Mouse (Mus musculus) heart, postnatal 0 days (tissue): ENCODE data around the gene Akt3. TPM values are rescaled to one million over a fixed set of nuclear protein-coding genes. Genes with fewer than 3 reads are reported as not detected.
A peak's percentile ranks its signal among the peaks of the same experiment; 100 is the strongest.

Experiments used
- ATAC-seq: fragments of 200-750 bp; cut with Nextera tagmentation; 2 replicates; pipeline ENCODE4 v1.8.0; 2017; ENCODE audit warnings: low read depth, moderate number of reproducible peaks, moderate library complexity; ENCODE audit not compliant: insufficient read depth
- DNase-seq: peaks from one replicate; pipeline ENCODE4 v3.0.0-alpha.2; 2016; ENCODE audit warnings: low spot score
- H3K27ac ChIP-seq: fragments of 300-500 bp; sonication (generic); 2 replicates; pipeline ENCODE4 v1.5.1; 2014; ENCODE audit warnings: low read depth, mild to moderate bottlenecking
- H3K27me3 ChIP-seq: fragments of 300-500 bp; sonication (generic); 2 replicates; pipeline ENCODE4 v1.6.1; 2014; ENCODE audit warnings: low read length, mixed read lengths; ENCODE audit not compliant: control insufficient read depth, insufficient read depth
- H3K36me3 ChIP-seq: fragments of 300-500 bp; sonication (generic); replicated peaks from 2 replicates; pipeline ENCODE4 v1.6.1; 2014; ENCODE audit warnings: low read length, mixed read lengths; ENCODE audit not compliant: control insufficient read depth, insufficient read depth
- H3K4me1 ChIP-seq: fragments of 300-500 bp; sonication (generic); 2 replicates; pipeline ENCODE4 v1.6.1; 2014; ENCODE audit warnings: antibody characterized with exemption; ENCODE audit not compliant: control insufficient read depth, insufficient read depth
- H3K4me2 ChIP-seq: fragments of 300-500 bp; sonication (generic); 2 replicates; pipeline ENCODE4 v1.6.1; 2014; ENCODE audit warnings: low read depth, mild to moderate bottlenecking, low read length, moderate library complexity
- H3K4me3 ChIP-seq: fragments of 300-500 bp; sonication (generic); 2 replicates; pipeline ENCODE4 v1.5.1; 2014; ENCODE audit warnings: low read depth, low read length
- H3K9ac ChIP-seq: fragments of 300-500 bp; sonication (generic); replicated peaks from 2 replicates; pipeline ENCODE4 v1.6.1; 2014; ENCODE audit warnings: low read depth, low read length, mixed read lengths
- H3K9me3 ChIP-seq: fragments of 300-500 bp; sonication (generic); replicated peaks from 2 replicates; pipeline ENCODE4 v1.6.1; 2016; ENCODE audit warnings: low read length; ENCODE audit not compliant: control insufficient read depth
- CTCF ChIP-seq: IDR thresholded peaks from 2 replicates; pipeline ENCODE4 v1.5.1; 2016; ENCODE audit warnings: antibody characterized with exemption, control low read depth, low read depth
- EP300 ChIP-seq: IDR thresholded peaks from 2 replicates; pipeline ENCODE4 v1.6.1; 2016; ENCODE audit warnings: antibody characterized with exemption, low read depth
- WGBS: fragments of 180-500 bp; shearing (Covaris S2); extraction: QIAGEN DNeasy Blood & Tissue Kit; methylation state at CpG from one replicate; pipeline ENCODE4 v1.1.7; 2014; 5-methylcytosine and 5-hydroxymethylcytosine counted together
- polyA plus RNA-seq: library from polyadenylated mRNA; unstranded; fragments of >200 nt; fragmentation: Nextera tagmentation; extraction: Ambion mirVana; gene quantifications from 2 replicates; pipeline ENCODE4 v1.2.1, GENCODE M21; 2015
- total RNA-seq: library from RNA; depleted of rRNA; stranded (reverse); fragments of >200 nt; gene quantifications from 2 replicates; pipeline ENCODE4 v1.2.3, GENCODE M21; 2014; ENCODE audit warnings: low replicate concordance

Gene Akt3
- total and polyA plus RNA-seq, 2 experiments from 2014 or later, result 2.6 to 9.9 TPM

DNA sequence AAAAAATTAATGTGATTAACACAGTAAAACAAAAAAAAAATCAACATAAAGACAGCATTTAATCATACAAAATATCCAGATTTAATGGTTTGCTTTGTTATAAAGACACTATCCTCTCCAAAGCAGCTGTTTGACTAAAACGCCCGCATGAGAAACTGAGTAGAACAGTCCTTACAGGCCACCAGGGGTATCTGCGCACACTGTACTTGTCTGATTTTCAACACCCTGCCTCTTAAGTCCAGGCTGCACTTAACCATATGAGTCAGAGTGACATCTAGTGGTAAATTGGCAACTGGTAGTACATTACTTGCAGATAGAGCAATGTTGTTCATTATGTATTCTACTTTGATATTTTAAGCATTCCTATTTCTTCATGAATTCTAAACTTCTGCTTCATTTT lies 69.3 kb downstream of the Akt3 start:
- DNase-seq, result peak; percentile 93
- no peaks in the 10 kb centered on the region for H3K36me3 ChIP-seq
- peak; percentile 85 for ATAC-seq
- no peak overlapping the region for H3K4me3 ChIP-seq
- TF ChIP-seq EP300, result no peak
- peak; percentile 90 for TF ChIP-seq CTCF
- no peaks in the 10 kb centered on the region for H3K9me3 ChIP-seq
- WGBS, result 8% methylated on average over 3 of the region's 3 CpGs
- H3K4me1 ChIP-seq, result no peaks in the 10 kb centered on the region
- no peak overlapping the region for H3K9ac ChIP-seq
- H3K27ac ChIP-seq, result no peak overlapping the region
- H3K4me2 ChIP-seq, result no peak overlapping the region
- H3K27me3 ChIP-seq, result no peaks in the 10 kb centered on the region

DNA sequence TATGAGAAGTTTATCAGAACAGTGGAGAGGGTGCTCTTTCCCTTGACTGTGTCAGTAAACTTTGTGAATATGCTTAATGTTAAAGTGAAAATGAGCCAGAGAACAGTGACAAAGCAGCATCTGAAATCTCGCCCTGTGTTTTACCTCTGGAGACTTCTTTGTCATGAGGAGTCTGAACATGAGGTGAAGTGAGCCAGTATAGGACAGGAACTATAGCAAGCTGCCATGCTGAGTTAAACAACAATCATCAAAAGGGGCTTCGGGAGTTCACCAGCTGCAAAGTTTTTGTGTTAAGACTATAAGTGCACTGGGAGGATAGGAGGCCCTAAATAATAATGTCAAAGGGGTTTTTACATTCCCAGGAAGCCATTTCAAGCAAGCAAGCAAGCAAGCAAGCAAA lies 71.3 kb downstream of the Akt3 start:
- Histone ChIP-seq H3K27me3 (no peaks in the 10 kb centered on the region), H3K4me1 (no peaks in the 10 kb centered on the region), H3K9me3 (no peaks in the 10 kb centered on the region), H3K4me3 (no peak overlapping the region), H3K4me2 (no peak overlapping the region), H3K27ac (no peak overlapping the region), H3K9ac (no peak overlapping the region), H3K36me3 (no peaks in the 10 kb centered on the region)
- DNase-seq, result no peak
- ATAC-seq, result no peak
- TF ChIP-seq CTCF, result no peak
- no peak for TF ChIP-seq EP300
- WGBS, result 75% methylated on average over 2 of the region's 2 CpGs

DNA sequence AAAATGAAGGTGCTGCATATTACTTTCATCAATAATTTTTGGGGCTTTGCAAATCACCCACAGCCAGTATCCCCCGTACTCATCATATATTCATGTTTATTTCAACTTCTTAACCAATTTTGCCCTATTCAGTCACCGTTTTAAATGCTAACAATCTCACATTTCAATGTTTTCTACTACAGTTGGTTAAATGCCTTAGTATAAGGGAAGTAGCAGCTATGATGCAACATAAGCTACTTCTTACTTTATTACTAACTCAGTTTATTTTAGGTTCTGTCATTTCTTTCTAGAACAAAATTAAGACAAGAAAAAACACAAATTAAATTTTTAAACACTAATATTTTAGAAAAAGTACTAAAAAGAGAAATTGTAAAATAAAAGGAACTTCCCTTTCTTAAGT lies 78.4 kb downstream of the Akt3 start:
- no peaks in the 10 kb centered on the region for H3K9me3 ChIP-seq
- H3K27ac ChIP-seq, result no peak overlapping the region
- TF ChIP-seq CTCF, result no peak
- no peak for TF ChIP-seq EP300
- H3K36me3 ChIP-seq, result no peaks in the 10 kb centered on the region
- H3K9ac ChIP-seq, result no peak overlapping the region
- H3K27me3 ChIP-seq, result no peaks in the 10 kb centered on the region
- no peak overlapping the region for H3K4me3 ChIP-seq
- ATAC-seq (no peak), DNase-seq (no peak)
- peaks cover 10% of the 10 kb centered on the region for H3K4me1 ChIP-seq
- 87% methylated on average over 2 of the region's 2 CpGs for WGBS
- H3K4me2 ChIP-seq, result no peak overlapping the region

DNA sequence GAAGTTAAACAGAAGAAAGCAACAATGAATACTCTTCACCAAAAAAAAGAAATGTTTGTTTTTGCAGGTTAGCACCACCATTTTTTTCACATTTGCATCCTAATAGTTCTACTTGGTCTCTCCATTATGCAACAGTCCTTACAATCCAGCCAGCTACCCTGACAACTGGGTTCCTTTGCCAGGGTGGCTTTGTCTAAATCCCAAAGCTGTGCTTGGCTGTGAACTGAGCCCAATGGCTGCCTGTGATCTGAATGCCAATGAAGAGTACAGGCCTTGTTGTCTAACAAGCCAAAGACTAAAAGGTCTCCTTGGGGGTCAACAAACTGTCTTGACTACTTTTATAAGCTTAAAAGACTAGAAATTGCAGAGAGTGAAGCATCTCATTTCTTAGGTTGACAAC lies 82.6 kb downstream of the Akt3 start:
- peaks cover 10% of the 10 kb centered on the region for H3K4me1 ChIP-seq
- no peak for ATAC-seq
- TF ChIP-seq EP300 (no peak), CTCF (no peak)
- no peaks in the 10 kb centered on the region for H3K36me3 ChIP-seq
- no peak overlapping the region for H3K27ac ChIP-seq
- no peaks in the 10 kb centered on the region for H3K9me3 ChIP-seq
- no peak for DNase-seq
- H3K27me3 ChIP-seq, result no peaks in the 10 kb centered on the region
- H3K4me3 ChIP-seq, result no peak overlapping the region
- no peak overlapping the region for H3K9ac ChIP-seq
- H3K4me2 ChIP-seq, result no peak overlapping the region

DNA sequence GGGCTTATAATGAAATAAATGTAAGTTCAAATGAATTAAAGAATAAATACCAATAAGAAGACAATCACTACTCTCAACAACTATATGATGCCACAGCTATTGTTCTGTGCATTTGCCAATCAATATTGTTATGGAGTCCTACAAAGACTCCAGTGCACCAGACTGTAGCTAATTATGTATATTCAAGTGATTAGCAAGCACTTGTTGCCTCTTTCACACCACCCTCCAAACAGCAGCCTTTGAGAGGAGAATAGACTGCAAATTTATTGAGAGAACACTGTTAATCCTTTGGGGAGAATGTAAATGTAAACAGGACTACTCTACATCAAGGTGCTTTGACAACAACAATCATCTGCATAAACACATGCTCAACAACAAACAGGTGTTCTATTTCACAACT lies 86.7 kb downstream of the Akt3 start:
- no peak for TF ChIP-seq EP300
- no peak for TF ChIP-seq CTCF
- no peaks in the 10 kb centered on the region for H3K4me1 ChIP-seq

DNA sequence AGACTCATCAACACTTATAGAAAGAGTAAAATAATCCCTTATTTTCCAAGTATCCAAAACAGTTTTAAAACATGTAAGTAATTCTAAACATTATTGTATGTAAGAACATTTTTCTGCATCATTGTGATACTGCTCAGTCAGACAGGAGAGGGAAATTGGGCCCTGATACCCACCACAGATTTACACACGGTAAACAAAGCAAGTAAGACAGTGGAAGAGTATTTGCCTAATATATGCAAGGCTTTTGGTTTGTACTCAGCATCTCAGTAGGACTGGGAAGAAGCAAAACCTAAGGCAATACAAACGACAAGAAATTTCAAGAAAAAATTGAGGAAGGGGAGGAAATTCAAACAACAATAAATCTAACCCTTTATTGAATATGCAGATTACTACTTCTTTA lies 92.2 kb downstream of the Akt3 start:
- Histone ChIP-seq H3K9me3 (no peaks in the 10 kb centered on the region), H3K27ac (no peak overlapping the region), H3K27me3 (no peaks in the 10 kb centered on the region), H3K4me2 (no peak overlapping the region), H3K36me3 (no peaks in the 10 kb centered on the region), H3K4me3 (no peak overlapping the region), H3K4me1 (no peaks in the 10 kb centered on the region), H3K9ac (no peak overlapping the region)
- no peak for TF ChIP-seq EP300
- TF ChIP-seq CTCF, result no peak
- WGBS, result 62% methylated on average over 2 of the region's 2 CpGs
- DNase-seq, result no peak
- no peak for ATAC-seq

More for the DNA sequence above, 86.7 kb downstream of the Akt3 start:
- no peak overlapping the region for H3K27ac ChIP-seq
- no peaks in the 10 kb centered on the region for H3K9me3 ChIP-seq
- H3K36me3 ChIP-seq, result no peaks in the 10 kb centered on the region
- no peak overlapping the region for H3K4me3 ChIP-seq
- DNase-seq, result no peak
- no peaks in the 10 kb centered on the region for H3K27me3 ChIP-seq
- no peak overlapping the region for H3K4me2 ChIP-seq
- no peak overlapping the region for H3K9ac ChIP-seq
- no peak for ATAC-seq
